Mouse (Mus musculus) bone marrow, adult 2 months (tissue): Measurements from ENCODE around the gene Galnt6. TPM values are rescaled to one million over a fixed set of nuclear protein-coding genes. Genes with fewer than 3 reads are reported as not detected.

Source experiments
- H3K27ac ChIP-seq: fragments of 200-500 bp; 2 replicates; pipeline ENCODE4 v1.5.1; 2012; ENCODE audit warnings: low read depth, mild to moderate bottlenecking, control low read depth, inconsistent platforms, low read length; ENCODE audit not compliant: control insufficient read depth, poor library complexity, insufficient read depth
- H3K4me1 ChIP-seq: fragments of 200-500 bp; 2 replicates; pipeline ENCODE4 v1.6.1; 2011; ENCODE audit warnings: low read length; ENCODE audit not compliant: control insufficient read depth, insufficient read depth
- H3K4me3 ChIP-seq: fragments of 200-500 bp; replicated peaks from 2 replicates; pipeline ENCODE3; 2011; ENCODE audit warnings: mild to moderate bottlenecking, low read depth, low read length, control low read depth; ENCODE audit not compliant: control insufficient read depth
- CTCF ChIP-seq: fragments of 200-500 bp; IDR thresholded peaks from 2 replicates; pipeline ENCODE4 v1.5.1; 2011; ENCODE audit warnings: low read length, control low read depth; ENCODE audit not compliant: control insufficient read depth, insufficient read depth
- POLR2A ChIP-seq: fragments of 200-500 bp; IDR thresholded peaks from 2 replicates; pipeline ENCODE4 v1.6.1; 2011; ENCODE audit warnings: low read depth, mild to moderate bottlenecking, control low read depth, low read length, borderline replicate concordance; ENCODE audit not compliant: control insufficient read depth
- WGBS: fragments of 180-500 bp; shearing (Covaris S2); methylation state at CpG from one replicate; pipeline ENCODE4 v1.1.7; 2018; 5-methylcytosine and 5-hydroxymethylcytosine counted together
- polyA plus RNA-seq: library from polyadenylated mRNA; stranded (reverse); fragments of >200 nt; gene quantifications from 2 replicates; pipeline ENCODE4 v1.2.4, GENCODE M21; 2011; ENCODE audit warnings: low replicate concordance; ENCODE audit not compliant: missing spikeins, insufficient read depth, insufficient read length

Gene Galnt6
- polyA plus RNA-seq, 1 experiment: 11.8 TPM

DNA sequence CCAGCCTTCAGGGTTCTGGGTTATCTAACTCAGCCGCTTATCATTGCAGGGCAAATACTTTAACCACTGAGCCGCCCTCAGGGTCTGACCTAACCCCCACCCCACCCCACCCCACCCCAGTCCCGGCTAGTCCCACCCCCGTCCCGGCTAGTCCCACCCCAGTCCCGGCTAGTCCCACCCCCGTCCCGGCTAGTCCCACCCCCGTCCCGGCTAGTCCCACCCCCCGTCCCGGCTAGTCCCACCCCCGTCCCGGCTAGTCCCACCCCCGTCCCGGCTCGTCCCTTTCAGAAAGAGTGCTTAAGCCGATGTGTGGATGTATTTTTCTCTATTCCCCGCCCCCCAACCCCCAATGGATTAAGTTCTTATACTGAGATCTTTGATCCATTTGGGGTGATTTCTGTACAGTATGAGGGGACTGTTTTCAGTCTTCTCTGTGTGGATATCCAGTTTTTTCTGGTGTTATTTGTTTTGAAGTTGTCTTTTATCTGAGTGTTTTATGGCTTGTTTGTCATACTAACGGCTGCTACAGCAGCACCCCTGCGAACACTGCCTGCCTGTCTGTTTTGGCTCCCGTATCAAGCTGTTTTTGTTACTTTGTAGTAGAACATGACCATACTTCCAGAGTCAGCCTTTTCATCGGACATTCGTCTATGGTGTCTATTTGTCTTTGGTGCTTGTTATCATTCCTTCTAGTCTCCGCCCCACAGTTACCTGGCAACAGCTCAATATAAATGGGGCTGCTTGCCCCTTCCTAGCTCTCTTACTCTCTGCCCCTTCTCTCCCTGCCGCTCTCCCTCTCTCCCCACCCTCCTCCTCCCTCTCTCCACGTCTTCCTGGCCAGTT is 18.2 kb upstream of the Galnt6 start:
- Histone ChIP-seq H3K4me3 (peak overlapping the region; percentile 33), H3K4me1 (peaks cover 3% of the 10 kb centered on the region; the same call in 1 of the 2 replicates), H3K27ac (peak overlapping the region; percentile 33; the same call in 1 of the 2 replicates)
- 8% methylated on average over 27 of the region's 27 CpGs for WGBS
- TF ChIP-seq CTCF (no peak), POLR2A (no peak)

DNA sequence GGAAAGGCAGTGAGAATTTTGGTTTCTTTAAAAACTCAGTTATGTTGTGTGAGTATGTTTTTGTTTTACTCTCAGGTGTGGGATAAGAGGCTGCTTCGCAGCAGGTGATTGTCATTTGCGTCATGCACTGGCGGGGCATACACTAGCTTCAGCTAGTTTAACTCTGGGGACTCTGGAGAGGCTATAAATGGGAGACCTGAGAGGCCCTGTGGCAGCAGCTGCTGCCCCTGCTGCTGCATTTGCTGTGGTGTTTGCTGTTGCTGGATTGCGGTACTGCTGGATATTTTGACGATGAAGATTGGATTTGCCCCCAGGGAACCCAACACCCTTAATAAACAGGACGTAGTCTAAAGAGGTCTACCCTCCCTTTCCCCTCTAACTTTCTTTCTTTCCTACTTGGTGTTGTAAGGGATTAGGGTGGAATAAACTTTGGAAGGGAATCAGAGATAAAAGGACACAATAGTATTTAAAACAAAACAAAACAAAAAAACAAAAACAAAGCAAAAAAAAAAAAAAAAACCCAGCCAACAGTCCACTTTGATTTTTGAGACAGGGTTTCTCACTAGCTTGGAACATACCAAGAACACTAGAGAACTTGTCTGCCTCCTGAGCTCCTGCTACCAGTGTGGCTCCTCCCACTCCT is 17.4 kb upstream of the Galnt6 start:
- Histone ChIP-seq H3K4me3 (no peak overlapping the region), H3K27ac (peak overlapping the region; percentile 35; the same call in 1 of the 2 replicates), H3K4me1 (peaks cover 3% of the 10 kb centered on the region; the same call in 1 of the 2 replicates)
- 60% methylated on average over 6 of the region's 6 CpGs for WGBS
- TF ChIP-seq POLR2A: no peak
- TF ChIP-seq CTCF: no peak

GRCm38 (mm10) chr15:100743238-100743637 is 14.1 kb upstream of the Galnt6 start:
- TF ChIP-seq POLR2A: no peak
- no peak for TF ChIP-seq CTCF
- peaks cover 4% of the 10 kb centered on the region; the same call in 1 of the 2 replicates for H3K4me1 ChIP-seq
- 85% methylated on average over 6 of the region's 6 CpGs for WGBS
- no peak overlapping the region for H3K4me3 ChIP-seq
- H3K27ac ChIP-seq: no peak overlapping the region

DNA sequence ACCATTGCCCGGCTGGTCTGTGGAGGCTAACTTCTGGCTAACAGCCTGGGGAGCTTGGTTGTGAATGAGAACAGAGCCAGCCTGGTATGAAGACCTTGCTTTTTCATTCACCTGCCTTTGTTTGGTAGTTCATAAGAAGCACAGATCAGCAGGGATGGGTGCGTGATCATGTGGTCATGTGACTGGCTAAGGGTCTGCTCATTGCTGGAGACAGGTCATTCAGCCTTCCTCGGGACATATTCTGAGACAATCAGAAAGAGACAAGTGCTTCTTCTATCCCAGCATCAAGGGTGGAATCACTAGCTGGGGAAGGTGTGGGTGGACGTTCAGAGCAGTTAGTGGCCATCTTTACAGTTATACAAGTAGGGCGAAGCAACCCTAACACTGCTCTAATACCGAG is 10.3 kb upstream of the Galnt6 start:
- 82% methylated on average over 6 of the region's 6 CpGs for WGBS
- TF ChIP-seq CTCF (no peak), POLR2A (no peak)
- no peak overlapping the region for H3K27ac ChIP-seq
- no peak overlapping the region for H3K4me3 ChIP-seq
- peaks cover 6% of the 10 kb centered on the region for H3K4me1 ChIP-seq

- 9% methylated on average over 7 of the region's 7 CpGs for WGBS
- Histone ChIP-seq H3K4me1 (peaks cover 6% of the 10 kb centered on the region), H3K27ac (peak overlapping the region; percentile 90), H3K4me3 (peak overlapping the region; percentile 3)
- TF ChIP-seq CTCF (no peak), POLR2A (no peak)
These were observed 9.2 kb upstream of the Galnt6 start for GRCm38 (mm10) chr15:100738351-100738781.

- H3K4me3 ChIP-seq: no peak overlapping the region
- 47% methylated on average over 3 of the region's 3 CpGs for WGBS
- H3K4me1 ChIP-seq: peaks cover 5% of the 10 kb centered on the region
- no peak for TF ChIP-seq CTCF
- no peak for TF ChIP-seq POLR2A
- peak overlapping the region; percentile 90 for H3K27ac ChIP-seq
These were observed 8.5 kb upstream of the Galnt6 start for GRCm38 (mm10) chr15:100737667-100738066.

DNA sequence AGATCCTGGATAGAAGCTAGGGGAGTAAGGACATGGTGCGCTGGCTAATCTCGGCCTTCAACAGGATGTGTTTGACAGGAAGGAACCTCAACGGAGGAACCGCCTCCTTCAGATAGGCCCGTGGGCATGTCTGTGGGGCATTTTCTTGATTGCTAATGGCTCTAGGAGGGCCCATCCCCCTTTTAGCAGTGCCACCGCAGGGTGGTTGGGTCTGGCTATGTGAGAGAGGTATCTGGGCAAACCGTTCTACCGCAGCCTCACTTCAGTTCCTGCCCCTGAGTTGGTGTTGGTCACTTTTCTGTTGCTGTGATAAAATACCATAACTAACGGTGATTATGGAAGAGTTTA is 6.8 kb upstream of the Galnt6 start:
- H3K27ac ChIP-seq: no peak overlapping the region; the same call in 1 of the 2 replicates
- TF ChIP-seq CTCF: no peak
- no peak for TF ChIP-seq POLR2A
- peaks cover 5% of the 10 kb centered on the region for H3K4me1 ChIP-seq
- WGBS: 6% methylated on average over 9 of the region's 9 CpGs
- H3K4me3 ChIP-seq: no peak overlapping the region
